Mouse (Mus musculus) MEL (cell line): ENCODE results near the gene Plekho1. TPM values are rescaled to one million over a fixed set of nuclear protein-coding genes. Genes with fewer than 3 reads are reported as not detected.

Experiments
- DNase-seq: peaks from one replicate; pipeline ENCODE4 v3.0.0; 2011; ENCODE audit warnings: low read depth, low spot score
- H3K27ac ChIP-seq: 2 replicates; pipeline ENCODE4 v1.5.1; 2012; ENCODE audit warnings: low read depth, mild to moderate bottlenecking, control low read depth, low read length, moderate library complexity; ENCODE audit not compliant: control insufficient read depth
- H3K27me3 ChIP-seq, 2 experiments: fragments of 150-350 bp in 1 of 2; sonication (generic) in 1 of 2; 2 replicates each; pipeline ENCODE4 v1.6.1; 2012; ENCODE audit warnings: low read length in 2 of 2, mild to moderate bottlenecking in 2 of 2, improper control_type of control experiment in 1 of 2, moderate library complexity in 1 of 2; ENCODE audit not compliant: insufficient read depth in 2 of 2, control insufficient read depth in 1 of 2
- H3K36me3 ChIP-seq, 2 experiments: 2 replicates each; pipeline ENCODE4 v1.6.1; 2012 to 2014; ENCODE audit warnings: low read length in 2 of 2, improper control_type of control experiment in 1 of 2, inconsistent platforms in 1 of 2, mild to moderate bottlenecking in 1 of 2; ENCODE audit not compliant: insufficient read depth in 2 of 2, control insufficient read depth in 1 of 2
- H3K4me1 ChIP-seq, 2 experiments: fragments of 150-350 bp in 1 of 2; sonication (generic) in 1 of 2; 2 replicates each; pipeline ENCODE4 v1.6.1; 2012; ENCODE audit warnings: low read length in 2 of 2, improper control_type of control experiment in 1 of 2, mild to moderate bottlenecking in 1 of 2; ENCODE audit not compliant: insufficient read depth in 2 of 2, control insufficient read depth in 1 of 2
- H3K4me3 ChIP-seq, 2 experiments: fragments of 150-350 bp in 1 of 2; sonication (generic) in 1 of 2; 2 replicates each; pipeline ENCODE4 v1.5.1; 2012; ENCODE audit warnings: low read depth in 2 of 2, low read length in 2 of 2, mild to moderate bottlenecking in 2 of 2, moderate library complexity in 2 of 2, control low read depth in 1 of 2, improper control_type of control experiment in 1 of 2; ENCODE audit not compliant: control insufficient read depth in 1 of 2, insufficient read depth in 1 of 2
- H3K79me2 ChIP-seq: 2 replicates; pipeline ENCODE4 v1.6.1; 2012; ENCODE audit warnings: mild to moderate bottlenecking, low read length, moderate library complexity; ENCODE audit not compliant: control insufficient read depth, poor library complexity, insufficient read depth
- H3K9ac ChIP-seq: 2 replicates; pipeline ENCODE4 v1.6.1; 2012; ENCODE audit warnings: low read depth, mild to moderate bottlenecking, control low read depth, low read length, moderate library complexity; ENCODE audit not compliant: control insufficient read depth, poor library complexity, severe bottlenecking
- H3K9me3 ChIP-seq: fragments of 150-350 bp; sonication (generic); replicated peaks from 2 replicates; pipeline ENCODE4 v1.6.1; 2012; ENCODE audit warnings: mild to moderate bottlenecking, low read length, improper control_type of control experiment, moderate library complexity; ENCODE audit not compliant: insufficient read depth
- BHLHE40 ChIP-seq: IDR thresholded peaks from 2 replicates; pipeline ENCODE4 v1.6.1; 2012; ENCODE audit warnings: low read depth, mild to moderate bottlenecking, inconsistent platforms, low read length, improper control_type of control experiment, borderline replicate concordance
- E2F4 ChIP-seq: IDR thresholded peaks from 2 replicates; pipeline ENCODE4 v1.6.1; 2011; ENCODE audit warnings: low read depth, low read length, improper control_type of control experiment, borderline replicate concordance
- ETS1 ChIP-seq: IDR thresholded peaks from 2 replicates; pipeline ENCODE4 v1.6.1; 2012; ENCODE audit warnings: low read depth, mild to moderate bottlenecking, inconsistent platforms, low read length, improper control_type of control experiment, moderate library complexity
- HCFC1 ChIP-seq: IDR thresholded peaks from 2 replicates; pipeline ENCODE4 v1.6.1; 2012; ENCODE audit warnings: low read depth, mild to moderate bottlenecking, inconsistent platforms, low read length, improper control_type of control experiment, moderate library complexity
- JUND ChIP-seq: IDR thresholded peaks from 2 replicates; pipeline ENCODE4 v1.6.1; 2011; ENCODE audit warnings: low read depth, mild to moderate bottlenecking, improper control_type of control experiment, low read length
- KAT2A ChIP-seq: conservative IDR thresholded peaks from 2 replicates; pipeline ENCODE4 v1.6.1; 2012; ENCODE audit warnings: low read depth, low read length, improper control_type of control experiment, inconsistent platforms
- MAFK ChIP-seq: IDR thresholded peaks from 2 replicates; pipeline ENCODE4 v1.6.1; 2011; ENCODE audit warnings: low read depth, mild to moderate bottlenecking, low read length, improper control_type of control experiment, borderline replicate concordance
- MAX ChIP-seq: IDR thresholded peaks from 2 replicates; pipeline ENCODE4 v1.6.1; 2011; ENCODE audit warnings: low read length, improper control_type of control experiment
- MAZ ChIP-seq: IDR thresholded peaks from 2 replicates; pipeline ENCODE4 v1.6.1; 2012; ENCODE audit warnings: low read depth, mild to moderate bottlenecking, inconsistent platforms, low read length, improper control_type of control experiment
- MYC ChIP-seq: IDR thresholded peaks from 2 replicates; pipeline ENCODE4 v1.6.1; 2011; ENCODE audit warnings: low read depth, mild to moderate bottlenecking, low read length, improper control_type of control experiment, moderate library complexity
- NELFE ChIP-seq: IDR thresholded peaks from 2 replicates; pipeline ENCODE4 v1.6.1; 2011; ENCODE audit warnings: low read depth, low read length, improper control_type of control experiment
- NRF1 ChIP-seq: IDR thresholded peaks from 2 replicates; pipeline ENCODE4 v1.6.1; 2014; ENCODE audit warnings: low read depth, mild to moderate bottlenecking, inconsistent platforms, low read length, improper control_type of control experiment, moderate library complexity; ENCODE audit not compliant: poor library complexity, insufficient read depth, severe bottlenecking
- POLR2AphosphoS2 ChIP-seq: IDR thresholded peaks from 2 replicates; pipeline ENCODE4 v1.6.1; 2011; ENCODE audit warnings: low read length, improper control_type of control experiment
- POLR2AphosphoS5 ChIP-seq: IDR thresholded peaks from 2 replicates; pipeline ENCODE4 v1.6.1; 2012; ENCODE audit warnings: low read depth, borderline replicate concordance, mild to moderate bottlenecking, inconsistent platforms, low read length, moderate library complexity, mixed read lengths
- SIN3A ChIP-seq: IDR thresholded peaks from 2 replicates; pipeline ENCODE4 v1.6.1; 2012; ENCODE audit warnings: low read length, improper control_type of control experiment, inconsistent platforms
- TAL1 ChIP-seq: IDR thresholded peaks from 2 replicates; pipeline ENCODE4 v1.6.1; 2012; ENCODE audit warnings: mild to moderate bottlenecking, inconsistent platforms, low read length, moderate library complexity, mixed read lengths
- UBTF ChIP-seq: IDR thresholded peaks from 2 replicates; pipeline ENCODE4 v1.6.1; 2012; ENCODE audit warnings: low read depth, mild to moderate bottlenecking, inconsistent platforms, low read length, improper control_type of control experiment, moderate library complexity, borderline replicate concordance; ENCODE audit not compliant: insufficient read depth
- USF1 ChIP-seq: IDR thresholded peaks from 2 replicates; pipeline ENCODE4 v1.6.1; 2014; ENCODE audit warnings: low read depth, mild to moderate bottlenecking, inconsistent platforms, low read length, improper control_type of control experiment, moderate library complexity
- ZC3H11A ChIP-seq: IDR thresholded peaks from 2 replicates; pipeline ENCODE4 v1.6.1; 2012; ENCODE audit warnings: low read depth, mild to moderate bottlenecking, inconsistent platforms, low read length, improper control_type of control experiment
- ZKSCAN1 ChIP-seq: IDR thresholded peaks from 2 replicates; pipeline ENCODE4 v1.6.1; 2012; ENCODE audit warnings: low read depth, mild to moderate bottlenecking, inconsistent platforms, low read length, improper control_type of control experiment, moderate library complexity
- ZMIZ1 ChIP-seq: IDR thresholded peaks from 2 replicates; pipeline ENCODE4 v1.6.1; 2012; ENCODE audit warnings: low read depth, mild to moderate bottlenecking, inconsistent platforms, low read length, improper control_type of control experiment, moderate library complexity
- polyA plus RNA-seq, 2 experiments: library from polyadenylated mRNA; stranded (reverse) in 1 of 2; unstranded in 1 of 2; fragments of >175 nt in 1 of 2; fragments of >200 nt in 1 of 2; gene quantifications; 2 replicates each; pipeline versions ENCODE4 v1.2.1 to v1.2.4; 2012; ENCODE audit warnings: low replicate concordance in 2 of 2, low read depth in 1 of 2; ENCODE audit not compliant: insufficient read length in 2 of 2, insufficient read depth in 1 of 2, missing spikeins in 1 of 2
- total RNA-seq: library from RNA; depleted of rRNA; stranded (reverse); fragments of 300-350 nt; gene quantifications from 2 replicates; pipeline ENCODE4 v1.2.3, GENCODE M21; 2012

Gene Plekho1
- total and polyA plus RNA-seq, 3 experiments = 4.2 to 19.2 TPM; not detected in 1

- no peak for TF ChIP-seq MAX
- TF ChIP-seq ZC3H11A = no peak
- no peak for TF ChIP-seq POLR2AphosphoS2
- 0 out of 2 replicates have a peak, but pooled peaks have one; percentile 26 for TF ChIP-seq UBTF
- TF ChIP-seq MAFK = no peak
- TF ChIP-seq BHLHE40 = no peak
- TF ChIP-seq NRF1 = no peak
- TF ChIP-seq ZKSCAN1 = no peak
- TF ChIP-seq USF1 = no peak
- no peak for TF ChIP-seq JUND
- 0 out of 2 replicates have a peak, but pooled peaks have one; percentile 57 for TF ChIP-seq MAZ
- TF ChIP-seq HCFC1 = no peak
- TF ChIP-seq MYC = no peak
- TF ChIP-seq KAT2A = no peak
Measured at GRCm38 (mm10) chr3:95987386-95988110, 8.3 kb downstream of the Plekho1 start (continued).

GRCm38 (mm10) chr3:95986984-95987383 is 8.8 kb downstream of the Plekho1 start:
- Histone ChIP-seq H3K4me1 (peaks cover 6 to 21% of the 10 kb centered on the region in 2 experiments; a peak in 3 of 4 replicates), H3K9me3 (no peaks in the 10 kb centered on the region), H3K36me3 (peaks cover 0 to 14% of the 10 kb centered on the region in 2 experiments; a peak in 2 of 4 replicates), H3K27me3 (no peaks in the 10 kb centered on the region), H3K9ac (no peak overlapping the region), H3K4me3 (no peak overlapping the region), H3K79me2 (no peaks in the 10 kb centered on the region), H3K27ac (no peak overlapping the region)
- TF ChIP-seq POLR2AphosphoS5 (no peak), UBTF (no peak), TAL1 (no peak), MAX (no peak), ETS1 (no peak), NELFE (no peak), USF1 (no peak), SIN3A (no peak), ZMIZ1 (no peak), E2F4 (no peak)
- DNase-seq = peak; percentile 42
